Mouse (Mus musculus): ENCODE data around the gene Baiap2. TPM values are rescaled to one million over a fixed set of nuclear protein-coding genes. Genes with fewer than 3 reads are reported as not detected.

The Baiap2 gene
- polyA plus RNA-seq, 1 experiment from 2014 or later: 11.0 TPM

DNA sequence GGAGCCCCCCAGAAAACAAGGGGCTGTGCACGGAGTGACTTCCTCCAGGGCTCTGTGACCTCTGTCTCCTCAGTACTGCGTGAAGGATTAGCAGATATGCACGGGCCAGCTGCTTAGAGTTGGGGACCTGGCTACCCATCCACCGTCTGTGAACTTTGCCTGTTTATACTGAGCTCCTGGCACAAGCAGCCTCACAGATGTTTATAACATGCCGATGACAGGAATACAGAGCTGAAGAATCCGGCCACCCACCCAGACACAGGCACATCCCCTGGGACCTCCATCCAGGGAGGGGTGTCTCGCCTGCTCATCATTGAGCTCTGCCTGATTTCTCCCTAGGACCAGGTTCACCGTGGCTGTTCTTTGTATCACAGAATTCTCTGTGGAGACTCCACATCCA is 89.5 kb downstream of the Baiap2 start:
- H3K9ac ChIP-seq: no peak overlapping the region
- no peak for ATAC-seq (replicated peaks; ENCODE audit: insufficient number of reproducible peaks, insufficient read depth, low FRiP score, low read depth)
- no peak overlapping the region for H3K27ac ChIP-seq
- no peak overlapping the region for H3K4me3 ChIP-seq
- no peaks in the 10 kb centered on the region for H3K9me3 ChIP-seq (replicated peaks)
- H3K4me1 ChIP-seq (replicated peaks): peaks cover 8% of the 10 kb centered on the region; the same call in 1 of the 2 replicates
- 51% methylated on average over 8 of the region's 8 CpGs for WGBS
- no peaks in the 10 kb centered on the region for H3K27me3 ChIP-seq
- H3K4me2 ChIP-seq: no peak overlapping the region
- no peaks in the 10 kb centered on the region for H3K36me3 ChIP-seq

DNA sequence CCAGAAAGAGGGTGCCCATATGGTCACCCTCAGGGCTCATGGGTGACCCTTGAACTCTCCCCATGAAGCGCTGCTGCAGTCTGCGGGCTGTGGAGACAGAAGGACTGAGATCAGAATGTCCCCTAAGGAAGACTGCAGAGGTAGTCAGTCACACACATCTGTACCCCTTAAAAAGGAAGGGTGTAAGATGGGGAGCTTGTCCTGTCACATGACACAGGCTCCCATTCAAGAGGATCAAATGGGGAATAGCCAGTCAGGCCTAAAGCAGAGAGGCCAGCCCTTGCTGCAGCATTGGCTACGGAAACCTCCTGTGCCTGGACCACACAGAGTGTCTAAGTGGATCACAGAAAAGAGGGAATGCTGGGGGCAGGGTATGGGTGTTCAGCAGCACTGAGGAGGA is 90.9 kb downstream of the Baiap2 start:
- H3K4me1 ChIP-seq (replicated peaks): peaks cover 8% of the 10 kb centered on the region; the same call in 1 of the 2 replicates
- H3K27ac ChIP-seq: no peak overlapping the region
- no peak overlapping the region for H3K4me2 ChIP-seq
- H3K9ac ChIP-seq: no peak overlapping the region
- no peaks in the 10 kb centered on the region for H3K36me3 ChIP-seq
- H3K4me3 ChIP-seq: no peak overlapping the region
- H3K27me3 ChIP-seq: no peaks in the 10 kb centered on the region
- no peaks in the 10 kb centered on the region for H3K9me3 ChIP-seq (replicated peaks)
- no peak for ATAC-seq (replicated peaks; ENCODE audit: insufficient number of reproducible peaks, insufficient read depth, low FRiP score, low read depth)
- 89% methylated on average over 3 of the region's 3 CpGs for WGBS

DNA sequence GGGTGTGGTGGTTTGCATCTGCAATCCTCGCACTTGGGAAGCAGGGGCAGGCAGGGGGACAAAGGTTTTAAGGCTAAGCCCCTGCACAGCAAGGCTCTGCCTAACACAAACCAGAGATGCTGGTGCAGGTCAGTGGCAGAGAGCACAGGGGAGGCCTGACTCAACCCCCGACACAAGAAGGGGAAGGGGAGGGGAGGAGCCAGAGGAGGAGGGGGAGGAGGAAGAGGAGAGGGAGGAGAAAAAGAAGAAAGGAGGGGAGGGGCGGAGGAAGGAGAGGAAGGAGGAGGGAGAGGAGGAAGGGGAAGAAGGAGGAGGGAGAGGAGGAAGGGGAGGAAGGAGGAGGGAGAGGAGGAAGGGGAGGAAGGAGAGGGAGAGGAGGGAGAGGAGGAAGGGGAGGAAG is 91.7 kb downstream of the Baiap2 start:
- ATAC-seq (replicated peaks; ENCODE audit: insufficient number of reproducible peaks, insufficient read depth, low FRiP score, low read depth): no peak
- H3K27ac ChIP-seq: no peak overlapping the region

GRCm38 (mm10) chr11:120034762-120035161 is 92.2 kb downstream of the Baiap2 start:
- Histone ChIP-seq H3K4me1 (replicated peaks) (peaks cover 16% of the 10 kb centered on the region), H3K4me3 (no peak overlapping the region), H3K9me3 (replicated peaks) (no peaks in the 10 kb centered on the region), H3K9ac (no peak overlapping the region), H3K36me3 (no peaks in the 10 kb centered on the region), H3K27me3 (no peaks in the 10 kb centered on the region), H3K27ac (no peak overlapping the region), H3K4me2 (no peak overlapping the region)
- ATAC-seq (replicated peaks; ENCODE audit: insufficient number of reproducible peaks, insufficient read depth, low FRiP score, low read depth): no peak
- WGBS: 62% methylated on average over 5 of the region's 5 CpGs

More for the DNA sequence above, 91.7 kb downstream of the Baiap2 start:
- 48% methylated on average over 3 of the region's 3 CpGs for WGBS
- H3K4me1 ChIP-seq (replicated peaks): peaks cover 13% of the 10 kb centered on the region
- H3K9me3 ChIP-seq (replicated peaks): no peaks in the 10 kb centered on the region
- H3K4me3 ChIP-seq: no peak overlapping the region
- H3K9ac ChIP-seq: no peak overlapping the region
- no peaks in the 10 kb centered on the region for H3K27me3 ChIP-seq
- no peaks in the 10 kb centered on the region for H3K36me3 ChIP-seq
- H3K4me2 ChIP-seq: no peak overlapping the region

GRCm38 (mm10) chr11:120039581-120039980 is 97.0 kb downstream of the Baiap2 start:
- H3K4me1 ChIP-seq (replicated peaks): peaks cover 38% of the 10 kb centered on the region
- no peak overlapping the region for H3K9ac ChIP-seq
- peak overlapping the region; percentile 82 for H3K27ac ChIP-seq
- peak; percentile 27 for ATAC-seq (replicated peaks; ENCODE audit: insufficient number of reproducible peaks, insufficient read depth, low FRiP score, low read depth)
- H3K36me3 ChIP-seq: no peaks in the 10 kb centered on the region
- H3K4me2 ChIP-seq: 0 out of 2 replicates have a peak overlapping the region, but pooled peaks have one; percentile 8
- 25% methylated on average over 4 of the region's 4 CpGs for WGBS
- H3K9me3 ChIP-seq (replicated peaks): no peaks in the 10 kb centered on the region
- no peak overlapping the region for H3K4me3 ChIP-seq
- H3K27me3 ChIP-seq: no peaks in the 10 kb centered on the region

- Histone ChIP-seq H3K27ac (peak overlapping the region; percentile 71; the same call in 1 of the 2 replicates), H3K27me3 (peaks cover 8% of the 10 kb centered on the region), H3K9ac (no peak overlapping the region), H3K4me3 (no peak overlapping the region), H3K4me2 (no peak overlapping the region), H3K9me3 (replicated peaks) (no peaks in the 10 kb centered on the region), H3K36me3 (no peaks in the 10 kb centered on the region), H3K4me1 (replicated peaks) (peaks cover 38% of the 10 kb centered on the region)
- WGBS: 59% methylated on average over 8 of the region's 8 CpGs
- 0 out of 2 replicates have a peak, but pooled peaks have one; percentile 19 for ATAC-seq (replicated peaks; ENCODE audit: insufficient number of reproducible peaks, insufficient read depth, low FRiP score, low read depth)
These were observed 97.9 kb downstream of the Baiap2 start for GRCm38 (mm10) chr11:120040440-120040839.

- no peaks in the 10 kb centered on the region for H3K36me3 ChIP-seq
- H3K27me3 ChIP-seq: peaks cover 18% of the 10 kb centered on the region
- peaks cover 40% of the 10 kb centered on the region for H3K4me1 ChIP-seq (replicated peaks)
- WGBS: 54% methylated on average over 13 of the region's 13 CpGs
- peak overlapping the region; percentile 18; the same call in 1 of the 2 replicates for H3K4me2 ChIP-seq
- H3K9ac ChIP-seq: peak overlapping the region; percentile 28; the same call in 1 of the 2 replicates
- no peaks in the 10 kb centered on the region for H3K9me3 ChIP-seq (replicated peaks)
- ATAC-seq (replicated peaks; ENCODE audit: insufficient number of reproducible peaks, insufficient read depth, low FRiP score, low read depth): peak; percentile 51
- peak overlapping the region; percentile 71 for H3K27ac ChIP-seq
- H3K4me3 ChIP-seq: 0 out of 2 replicates have a peak overlapping the region, but pooled peaks have one; percentile 8
These were observed 98.9 kb downstream of the Baiap2 start for GRCm38 (mm10) chr11:120041191-120042123.

- no peak overlapping the region for H3K4me3 ChIP-seq
- no peak overlapping the region for H3K4me2 ChIP-seq
- peaks cover 25% of the 10 kb centered on the region for H3K27me3 ChIP-seq
- peak overlapping the region; percentile 71 for H3K27ac ChIP-seq
- ATAC-seq (replicated peaks; ENCODE audit: insufficient number of reproducible peaks, insufficient read depth, low FRiP score, low read depth): no peak
- H3K9ac ChIP-seq: no peak overlapping the region
- 68% methylated on average over 7 of the region's 7 CpGs for WGBS
- no peaks in the 10 kb centered on the region for H3K9me3 ChIP-seq (replicated peaks)
- peaks cover 47% of the 10 kb centered on the region for H3K4me1 ChIP-seq (replicated peaks)
- H3K36me3 ChIP-seq: no peaks in the 10 kb centered on the region
These were observed 99.7 kb downstream of the Baiap2 start for GRCm38 (mm10) chr11:120042141-120042838.

DNA sequence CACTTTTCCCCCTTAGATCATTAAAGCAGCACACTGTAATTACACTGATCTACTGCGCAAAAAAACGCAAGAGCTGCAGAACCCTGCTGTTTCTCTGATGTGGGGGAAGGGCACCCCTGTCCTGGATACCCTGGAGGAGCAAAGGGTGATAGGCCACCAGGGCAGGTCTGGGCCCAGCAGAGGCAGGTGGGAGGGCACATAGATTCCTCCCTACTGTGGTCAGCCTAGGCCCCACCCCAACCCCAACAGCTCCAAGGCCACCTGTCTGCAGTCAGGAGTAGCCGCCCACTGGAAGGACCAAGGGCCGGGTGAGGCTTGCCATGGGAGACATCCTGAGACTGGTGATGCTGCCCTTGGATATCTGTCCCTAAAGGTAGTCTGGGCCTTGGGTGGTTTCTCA is 102.8 kb downstream of the Baiap2 start:
- Histone ChIP-seq H3K9me3 (replicated peaks) (no peaks in the 10 kb centered on the region), H3K4me3 (no peak overlapping the region), H3K4me1 (replicated peaks) (peaks cover 44% of the 10 kb centered on the region), H3K27ac (no peak overlapping the region), H3K4me2 (no peak overlapping the region), H3K9ac (no peak overlapping the region), H3K36me3 (no peaks in the 10 kb centered on the region), H3K27me3 (peaks cover 50% of the 10 kb centered on the region)
- WGBS: 70% methylated on average over 4 of the region's 4 CpGs
- ATAC-seq (replicated peaks; ENCODE audit: insufficient number of reproducible peaks, insufficient read depth, low FRiP score, low read depth): no peak

GRCm38 (mm10) chr11:120045839-120046552 is 103.4 kb downstream of the Baiap2 start:
- Histone ChIP-seq H3K4me3 (peak overlapping the region; percentile 59), H3K27ac (no peak overlapping the region), H3K4me2 (peak overlapping the region; percentile 96), H3K9ac (no peak overlapping the region), H3K36me3 (no peaks in the 10 kb centered on the region), H3K4me1 (replicated peaks) (peaks cover 40% of the 10 kb centered on the region), H3K27me3 (peaks cover 50% of the 10 kb centered on the region), H3K9me3 (replicated peaks) (no peaks in the 10 kb centered on the region)
- ATAC-seq (replicated peaks; ENCODE audit: insufficient number of reproducible peaks, insufficient read depth, low FRiP score, low read depth): no peak
- WGBS: 55% methylated on average over 11 of the region's 11 CpGs

Data from heart, embryonic 15.5 days (tissue).